Mouse (Mus musculus) ovary, postnatal 10 days (tissue): ENCODE data around the gene Doc2b.

Experiments
- DNase-seq: peaks from one replicate; pipeline ENCODE4 v3.0.0; 2022; ENCODE audit warnings: low spot score

Gene Doc2b

GRCm38 (mm10) chr11:75796029-75796445 lies at the start of gene Doc2b:
Doc2b (minus strand) TSS chr11:75796049.
- no peak for DNase-seq

DNA sequence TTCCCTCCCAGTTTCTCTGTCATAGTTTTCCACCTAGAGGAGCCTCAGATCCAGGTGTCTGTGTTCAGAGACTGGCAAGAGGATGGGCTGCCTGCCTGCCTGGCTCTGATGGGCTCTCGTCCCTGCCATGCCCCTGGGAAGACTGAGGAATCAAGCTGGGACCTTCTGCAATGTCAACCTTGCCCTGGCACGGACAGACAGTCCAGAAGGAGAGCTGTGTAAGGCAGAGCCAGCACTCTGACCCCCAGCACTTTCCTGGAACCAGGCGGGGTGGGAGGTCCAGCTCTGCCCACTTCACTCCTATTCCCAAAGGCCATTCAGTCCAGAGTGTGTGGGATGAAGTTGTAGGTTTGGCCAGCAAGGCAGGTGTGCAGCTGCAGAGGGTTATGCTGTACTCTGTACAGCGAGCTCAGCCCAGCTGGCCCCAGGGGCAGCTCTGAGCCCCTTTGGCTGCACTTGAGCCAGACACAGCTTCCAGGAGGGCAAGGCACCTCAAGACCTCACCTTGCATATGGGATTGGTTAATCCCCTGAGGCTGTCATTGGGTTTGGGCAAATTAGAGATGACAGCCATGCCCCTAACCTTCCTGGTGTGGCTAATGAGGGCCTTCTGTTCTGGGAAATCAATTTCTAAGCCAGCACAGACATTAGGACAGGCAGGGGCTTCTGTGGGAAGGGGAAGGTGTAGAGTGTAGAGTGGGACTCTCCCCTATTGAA lies 47.2 kb upstream of the Doc2b start:
- no peak for DNase-seq

DNA sequence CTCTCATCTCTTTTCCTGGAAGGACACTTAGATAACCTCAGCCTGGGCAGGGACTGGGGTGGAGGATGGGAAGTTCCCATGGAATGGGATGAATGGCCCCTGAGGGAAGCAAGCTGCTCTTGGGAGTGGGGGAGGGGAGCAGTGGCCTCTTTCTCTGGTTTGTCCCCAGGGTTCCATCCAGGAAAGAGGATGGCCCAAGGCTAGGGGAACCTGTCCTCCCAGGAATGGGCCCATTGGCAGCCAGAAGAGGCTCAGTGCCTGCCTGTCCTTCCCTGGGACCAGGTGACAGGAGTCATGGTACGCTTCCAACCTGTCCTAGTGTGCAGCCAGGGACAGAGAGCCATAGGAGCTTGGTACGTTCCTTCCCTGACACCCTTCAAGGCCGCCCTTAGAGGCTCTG lies 45.7 kb upstream of the Doc2b start:
- DNase-seq: no peak

- DNase-seq: no peak
Measured at GRCm38 (mm10) chr11:75839536-75840430, 43.9 kb upstream of the Doc2b start.

- no peak for DNase-seq
Measured at GRCm38 (mm10) chr11:75838861-75839426, 43.1 kb upstream of the Doc2b start.

DNA sequence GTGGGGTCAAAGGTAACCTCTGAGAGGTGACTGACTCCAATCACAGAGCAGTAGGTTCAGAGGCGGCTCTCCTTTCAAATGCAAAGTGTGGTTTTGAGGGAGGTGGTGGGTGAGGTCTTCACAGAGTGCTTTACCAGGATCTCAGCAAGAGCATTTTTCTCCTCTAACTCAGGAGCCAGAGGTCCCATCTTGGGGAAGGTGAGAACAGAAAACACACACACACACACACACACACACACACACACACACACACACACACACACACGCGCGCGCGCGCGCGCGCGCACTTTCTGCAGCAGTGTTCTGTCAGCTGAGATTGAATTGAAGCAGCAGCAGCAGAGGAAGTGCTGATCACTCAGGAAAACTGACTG lies 40.4 kb upstream of the Doc2b start:
- no peak for DNase-seq

DNA sequence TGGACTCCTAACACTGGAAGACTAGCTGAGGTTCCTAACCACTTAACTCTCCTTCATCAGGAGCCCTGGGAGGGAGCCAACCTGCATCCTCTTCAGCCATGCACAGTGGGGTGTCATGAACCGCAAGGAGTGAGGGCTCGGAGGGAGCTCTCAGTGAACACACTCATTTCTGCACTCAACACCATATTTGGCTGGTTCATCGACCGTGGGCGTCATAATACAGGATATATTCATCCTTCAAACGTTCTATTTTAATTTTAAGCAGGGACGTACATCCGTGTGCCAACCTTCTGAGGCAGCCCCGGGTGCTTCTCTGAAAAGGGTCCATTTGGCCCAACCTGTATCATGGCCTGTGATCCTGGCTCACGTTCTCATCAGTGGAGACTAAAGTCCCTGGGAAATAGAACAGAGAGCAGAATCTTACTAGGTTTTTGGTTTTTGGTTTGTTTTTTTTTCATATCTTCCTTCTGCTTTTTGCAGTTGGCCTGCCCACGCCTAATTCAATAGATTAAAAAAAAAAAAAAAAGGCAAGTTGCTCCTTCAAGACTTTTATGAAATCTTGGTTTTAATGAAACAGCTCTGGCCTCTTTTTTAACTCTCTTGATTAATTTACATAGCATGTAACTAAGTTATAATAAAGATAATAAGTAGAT lies 39.9 kb upstream of the Doc2b start:
- DNase-seq: no peak

DNA sequence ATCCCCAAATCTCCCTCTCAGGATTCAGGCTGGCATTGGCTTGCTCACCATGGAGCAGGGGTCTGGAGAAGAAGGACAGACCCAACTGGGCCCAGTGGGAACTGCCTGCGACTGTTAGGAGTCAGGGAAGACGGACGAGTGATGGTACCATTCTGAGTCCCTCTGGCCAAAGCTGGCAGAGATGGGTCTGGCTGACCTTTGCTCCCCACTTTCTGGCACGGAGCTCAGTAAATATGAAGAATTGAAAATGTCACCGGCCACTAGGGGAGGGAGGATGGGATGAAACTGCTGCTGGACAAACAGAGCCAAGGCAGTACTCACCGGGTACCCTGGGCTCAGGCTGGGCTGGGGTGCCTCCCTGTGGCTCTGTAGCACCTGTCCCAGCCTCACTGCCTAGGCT lies 37.2 kb upstream of the Doc2b start:
- no peak for DNase-seq

GRCm38 (mm10) chr11:75830386-75830785 lies 34.5 kb upstream of the Doc2b start:
- no peak for DNase-seq

DNA sequence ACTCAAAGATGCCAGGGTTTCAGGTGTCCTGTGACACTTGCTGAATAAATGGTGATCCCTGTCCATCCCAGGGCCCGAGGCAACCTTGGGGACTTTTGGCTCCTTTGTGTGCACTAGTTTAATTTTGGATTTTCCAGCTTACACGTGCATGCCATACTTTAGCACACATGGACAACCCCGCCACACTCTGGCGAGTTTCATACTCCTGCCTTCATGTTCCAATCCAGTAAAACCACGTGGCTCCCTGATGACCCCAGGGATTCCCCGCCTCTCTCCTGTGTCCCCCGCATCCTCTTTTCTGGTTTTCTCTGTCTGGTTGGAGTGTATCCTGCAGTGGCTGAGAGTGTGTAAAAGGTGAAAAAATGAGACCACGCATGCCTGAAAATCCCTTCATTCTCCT lies 31.6 kb upstream of the Doc2b start:
- no peak for DNase-seq

DNA sequence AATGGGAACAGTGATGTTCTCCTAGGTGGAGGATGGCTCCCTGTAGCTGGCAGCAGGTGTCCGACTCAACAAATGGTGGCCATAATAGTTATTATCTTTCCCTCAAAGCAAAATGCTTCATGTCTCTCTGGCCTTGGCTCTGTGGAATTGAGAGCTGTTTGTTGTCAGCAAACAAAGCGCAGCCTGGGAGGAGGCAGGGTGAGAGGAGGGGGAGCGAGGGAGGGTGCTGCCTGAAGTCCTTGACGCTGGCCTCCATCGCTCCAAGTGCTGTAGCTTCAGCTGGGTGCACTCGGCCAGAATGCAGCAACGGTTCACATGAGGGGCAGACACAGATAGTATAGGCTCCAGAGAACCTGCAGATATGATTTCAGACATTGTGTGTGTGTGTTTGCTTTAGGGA lies 27.7 kb upstream of the Doc2b start:
- no peak for DNase-seq

GRCm38 (mm10) chr11:75813085-75813484 lies 17.2 kb upstream of the Doc2b start:
- DNase-seq: no peak

GRCm38 (mm10) chr11:75811900-75812299 lies 16.1 kb upstream of the Doc2b start:
- peak; percentile 87 for DNase-seq

- DNase-seq: no peak
Measured at GRCm38 (mm10) chr11:75810526-75810925, 14.7 kb upstream of the Doc2b start.

- no peak for DNase-seq
Measured at GRCm38 (mm10) chr11:75807486-75807885, 11.6 kb upstream of the Doc2b start.

- no peak for DNase-seq
Measured at GRCm38 (mm10) chr11:75801771-75802550, 6.1 kb upstream of the Doc2b start.

DNA sequence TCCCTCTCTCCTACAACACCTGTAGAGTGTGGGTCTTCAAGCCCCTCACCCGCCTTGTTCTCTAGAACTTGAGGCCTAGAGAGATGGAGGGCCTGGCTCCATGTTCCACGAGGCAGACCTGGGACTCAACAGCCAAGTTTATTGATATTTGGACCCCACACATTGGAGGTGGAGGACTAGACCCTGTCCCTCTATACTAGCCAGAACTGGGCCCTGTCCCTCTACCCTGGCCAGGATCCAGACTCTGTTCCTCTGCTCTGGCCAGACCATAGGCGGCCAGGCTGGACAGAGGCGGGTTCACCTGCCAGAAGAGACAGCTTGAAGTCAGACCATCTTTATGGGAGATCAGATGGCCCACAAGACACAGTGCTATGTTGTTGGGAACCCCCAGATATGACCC lies 5.5 kb upstream of the Doc2b start:
- DNase-seq: no peak

GRCm38 (mm10) chr11:75796536-75797246 lies 842 bp upstream of the Doc2b start:
- no peak for DNase-seq

DNA sequence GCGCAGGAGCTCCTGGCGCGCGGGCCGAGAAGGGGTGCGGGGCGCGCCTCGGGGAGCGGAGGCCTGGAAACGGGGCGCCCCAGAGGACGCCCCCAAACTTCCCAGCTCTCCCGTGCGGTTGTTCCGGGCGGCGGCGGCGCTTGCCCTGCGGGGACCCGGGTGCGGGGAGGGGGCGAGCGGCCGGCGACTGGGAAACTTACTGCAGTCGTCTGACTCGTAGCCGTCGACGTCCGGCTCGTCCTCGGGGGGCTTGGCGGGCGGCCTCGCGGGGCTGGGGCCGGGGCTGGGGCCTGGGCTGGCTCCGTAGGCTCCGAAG lies 570 bp downstream of the Doc2b start:
- no peak for DNase-seq

- no peak for DNase-seq
Measured at GRCm38 (mm10) chr11:75794602-75795320, 1.1 kb downstream of the Doc2b start.

- DNase-seq: no peak
Measured at GRCm38 (mm10) chr11:75793351-75793750, 2.5 kb downstream of the Doc2b start.
